Mouse (Mus musculus) hindlimb bud, embryonic 11.5 days (tissue): Measurements from ENCODE around the gene Ap2m1.

Source experiments
- DNase-seq: peaks from one replicate; pipeline ENCODE4 v3.0.0-alpha.2; 2012; ENCODE audit warnings: low read depth, low spot score; ENCODE audit errors: extremely low spot score

The Ap2m1 gene

DNA sequence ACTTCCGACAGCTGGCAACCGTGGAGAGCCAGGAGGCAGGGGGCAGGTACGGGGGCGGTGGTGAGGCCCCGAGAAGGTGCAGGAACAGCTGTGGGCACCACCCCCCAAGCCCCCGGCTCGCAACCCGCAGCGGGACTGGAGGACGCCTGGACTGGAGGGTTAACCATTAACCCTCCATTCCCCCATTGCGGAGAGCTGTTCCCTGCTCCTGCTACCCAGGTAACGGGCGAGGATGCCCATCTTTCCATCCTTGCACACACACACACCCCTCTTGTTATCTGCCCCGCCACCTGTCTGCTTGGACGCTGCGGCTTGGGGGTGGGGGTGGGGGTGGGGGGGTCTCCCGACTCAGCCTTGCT lies 55.4 kb downstream of the Ap2m1 start:
- no peak for DNase-seq

DNA sequence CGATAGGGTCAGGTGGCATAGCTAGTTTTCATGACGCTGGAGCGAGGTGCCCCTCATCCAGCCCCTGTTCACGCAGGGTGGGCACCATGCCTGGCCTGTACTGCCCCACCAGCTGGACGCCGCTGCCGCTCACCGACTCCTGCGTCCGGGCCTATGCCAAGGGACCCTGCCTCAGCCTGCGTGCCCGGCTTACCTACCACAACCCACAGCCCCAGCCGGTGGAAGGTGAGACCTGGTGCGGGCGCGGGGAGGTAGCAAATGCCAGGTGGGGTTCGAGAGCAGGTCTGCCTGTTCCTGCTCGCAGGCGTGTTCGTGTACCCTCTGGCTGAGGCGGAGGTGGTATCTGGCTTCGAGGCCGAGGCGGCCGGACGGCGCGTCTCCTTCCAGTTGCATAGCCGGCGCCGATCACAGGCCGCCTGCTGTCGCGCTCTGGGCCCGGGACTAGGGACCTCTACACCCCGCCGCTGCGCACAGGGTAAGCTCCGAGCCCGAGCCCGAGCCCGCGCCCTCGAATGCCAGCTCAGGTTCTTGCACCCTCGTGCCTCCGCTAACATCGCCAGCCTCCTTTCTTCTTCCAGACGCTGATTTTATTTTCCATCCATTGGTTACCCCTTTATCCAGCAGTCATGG lies 55.9 kb downstream of the Ap2m1 start:
- no peak for DNase-seq
